Mouse (Mus musculus) liver, postnatal 0 days (tissue): Measurements from ENCODE around the gene Saa3. TPM values are rescaled to one million over a fixed set of nuclear protein-coding genes. Genes with fewer than 3 reads are reported as not detected.

Source experiments
- ATAC-seq: fragments of 200-750 bp; cut with Nextera tagmentation; 2 replicates; pipeline ENCODE4 v1.8.0; 2017; ENCODE audit warnings: mild to moderate bottlenecking, moderate library complexity
- DNase-seq: peaks from one replicate; pipeline ENCODE4 v3.0.0-alpha.2; 2016
- H3K27ac ChIP-seq: fragments of 300-500 bp; sonication (generic); 2 replicates; pipeline ENCODE4 v1.5.1; 2014; ENCODE audit warnings: antibody characterized with exemption, moderate library complexity, mild to moderate bottlenecking, low read depth
- H3K27me3 ChIP-seq: fragments of 300-500 bp; sonication (generic); 2 replicates; pipeline ENCODE4 v1.6.1; 2014; ENCODE audit warnings: low read length, control low read depth, mixed read lengths; ENCODE audit not compliant: insufficient read depth
- H3K36me3 ChIP-seq: fragments of 300-500 bp; sonication (generic); replicated peaks from 2 replicates; pipeline ENCODE4 v1.6.1; 2014; ENCODE audit warnings: mild to moderate bottlenecking, control low read depth, low read length, moderate library complexity, mixed read lengths; ENCODE audit not compliant: insufficient read depth
- H3K4me1 ChIP-seq: fragments of 300-500 bp; sonication (generic); 2 replicates; pipeline ENCODE4 v1.6.1; 2014; ENCODE audit warnings: antibody characterized with exemption, mild to moderate bottlenecking, control low read depth; ENCODE audit not compliant: insufficient read depth
- H3K4me2 ChIP-seq: fragments of 300-500 bp; sonication (generic); 2 replicates; pipeline ENCODE4 v1.6.1; 2014; ENCODE audit warnings: low read depth, mild to moderate bottlenecking, low read length, moderate library complexity, mixed read lengths
- H3K4me3 ChIP-seq: fragments of 300-500 bp; sonication (generic); 2 replicates; pipeline ENCODE4 v1.5.1; 2014; ENCODE audit warnings: low read depth, low read length
- H3K9ac ChIP-seq: fragments of 300-500 bp; sonication (generic); replicated peaks from 2 replicates; pipeline ENCODE4 v1.6.1; 2014; ENCODE audit warnings: mild to moderate bottlenecking, moderate library complexity
- H3K9me3 ChIP-seq: fragments of 300-500 bp; sonication (generic); 2 replicates; pipeline ENCODE4 v1.6.1; 2016; ENCODE audit warnings: mild to moderate bottlenecking, control low read depth, low read length, mixed read lengths
- CTCF ChIP-seq: sonication (generic); IDR thresholded peaks from 2 replicates; pipeline ENCODE4 v1.5.1; 2016; ENCODE audit warnings: antibody characterized with exemption, low read depth
- EP300 ChIP-seq: IDR thresholded peaks from 2 replicates; pipeline ENCODE4 v1.6.1; 2016; ENCODE audit warnings: antibody characterized with exemption, low read depth, mild to moderate bottlenecking
- WGBS: fragments of 180-500 bp; shearing (Covaris S2); extraction: QIAGEN DNeasy Blood & Tissue Kit; methylation state at CpG from one replicate; pipeline ENCODE4 v1.1.7; 2014; ENCODE audit not compliant: insufficient replicate concordance; 5-methylcytosine and 5-hydroxymethylcytosine counted together
- polyA plus RNA-seq: library from polyadenylated mRNA; unstranded; fragments of >200 nt; fragmentation: Nextera tagmentation; extraction: Ambion mirVana; gene quantifications from 2 replicates; pipeline ENCODE4 v1.2.1, GENCODE M21; 2015

Gene Saa3
- polyA plus RNA-seq = 5.4 and 11.9 TPM in 2 replicates

DNA sequence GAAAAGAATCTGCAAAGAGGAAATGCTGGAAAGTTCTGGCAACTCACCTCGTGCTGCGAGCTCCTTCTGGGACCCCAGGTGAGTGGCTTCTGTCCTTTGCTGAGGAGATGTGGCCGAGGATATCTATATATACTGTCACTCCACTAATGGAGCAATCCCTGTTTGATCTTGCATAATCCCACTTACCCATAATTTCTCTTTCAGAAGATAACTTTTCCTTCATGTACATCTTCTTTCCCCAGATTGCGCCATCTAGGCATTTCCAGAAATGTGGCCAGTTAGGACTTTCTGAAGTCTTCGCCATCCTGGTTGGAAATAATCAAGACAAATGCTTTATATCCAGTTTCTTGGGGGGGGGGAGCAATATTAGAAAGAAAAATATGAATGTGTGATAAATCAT is at the start of gene Saa3:
TSS of gene Saa3 (minus strand) at position 101 of the 400 bp plus-strand sequence.
- Histone ChIP-seq H3K9me3 (no peaks in the 10 kb centered on the region), H3K27me3 (no peaks in the 10 kb centered on the region), H3K9ac (no peak within 1 kb of the TSS), H3K4me3 (no peak within 1 kb of the TSS), H3K36me3 (no peaks in the 10 kb centered on the region), H3K27ac (no peak within 1 kb of the TSS), H3K4me1 (peaks cover 5% of the 10 kb centered on the region), H3K4me2 (no peak within 1 kb of the TSS)
- ATAC-seq (no peak), DNase-seq (no peak)
- 71% methylated on average over 5 of the region's 5 CpGs for WGBS
- no peak for TF ChIP-seq CTCF
- no peak for TF ChIP-seq EP300

DNA sequence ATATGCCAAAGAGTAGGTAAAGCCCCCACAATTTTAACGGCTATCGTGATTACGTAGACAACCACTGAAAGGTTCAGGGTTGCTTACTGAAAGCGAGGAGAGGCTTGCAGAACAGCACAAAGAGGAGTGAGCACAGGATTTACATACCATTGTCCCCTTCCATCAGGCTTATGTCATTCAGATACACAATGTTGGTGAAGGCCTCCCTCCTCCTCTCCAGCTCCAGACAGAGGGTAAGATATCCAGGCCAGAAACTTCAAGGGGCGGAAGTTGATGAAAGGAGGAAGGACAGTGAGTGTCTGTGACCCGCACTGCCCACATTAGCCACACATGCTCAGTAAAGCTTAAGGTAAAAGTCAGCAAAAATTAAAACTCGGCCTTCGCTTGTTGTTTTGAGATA is 49.2 kb upstream of the Saa3 start:
- Histone ChIP-seq H3K4me2 (no peak overlapping the region), H3K27me3 (no peaks in the 10 kb centered on the region), H3K27ac (no peak overlapping the region), H3K9ac (no peak overlapping the region), H3K9me3 (no peaks in the 10 kb centered on the region), H3K36me3 (peaks cover 47% of the 10 kb centered on the region), H3K4me1 (no peaks in the 10 kb centered on the region), H3K4me3 (no peak overlapping the region)
- no peak for TF ChIP-seq CTCF
- TF ChIP-seq EP300 = no peak
- ATAC-seq (no peak), DNase-seq (no peak)
- WGBS = 85% methylated on average over 8 of the region's 8 CpGs

- H3K9ac ChIP-seq = no peak overlapping the region
- no peak overlapping the region for H3K27ac ChIP-seq
- no peak overlapping the region for H3K4me2 ChIP-seq
- no peaks in the 10 kb centered on the region for H3K9me3 ChIP-seq
- ATAC-seq (no peak), DNase-seq (no peak)
- no peak overlapping the region for H3K4me3 ChIP-seq
- TF ChIP-seq EP300 = no peak
- TF ChIP-seq CTCF = no peak
- 84% methylated on average over 5 of the region's 5 CpGs for WGBS
- H3K36me3 ChIP-seq = peaks cover 35% of the 10 kb centered on the region
- no peaks in the 10 kb centered on the region for H3K27me3 ChIP-seq
- H3K4me1 ChIP-seq = no peaks in the 10 kb centered on the region
Measured at GRCm38 (mm10) chr7:46762601-46763000, 47.1 kb upstream of the Saa3 start.

DNA sequence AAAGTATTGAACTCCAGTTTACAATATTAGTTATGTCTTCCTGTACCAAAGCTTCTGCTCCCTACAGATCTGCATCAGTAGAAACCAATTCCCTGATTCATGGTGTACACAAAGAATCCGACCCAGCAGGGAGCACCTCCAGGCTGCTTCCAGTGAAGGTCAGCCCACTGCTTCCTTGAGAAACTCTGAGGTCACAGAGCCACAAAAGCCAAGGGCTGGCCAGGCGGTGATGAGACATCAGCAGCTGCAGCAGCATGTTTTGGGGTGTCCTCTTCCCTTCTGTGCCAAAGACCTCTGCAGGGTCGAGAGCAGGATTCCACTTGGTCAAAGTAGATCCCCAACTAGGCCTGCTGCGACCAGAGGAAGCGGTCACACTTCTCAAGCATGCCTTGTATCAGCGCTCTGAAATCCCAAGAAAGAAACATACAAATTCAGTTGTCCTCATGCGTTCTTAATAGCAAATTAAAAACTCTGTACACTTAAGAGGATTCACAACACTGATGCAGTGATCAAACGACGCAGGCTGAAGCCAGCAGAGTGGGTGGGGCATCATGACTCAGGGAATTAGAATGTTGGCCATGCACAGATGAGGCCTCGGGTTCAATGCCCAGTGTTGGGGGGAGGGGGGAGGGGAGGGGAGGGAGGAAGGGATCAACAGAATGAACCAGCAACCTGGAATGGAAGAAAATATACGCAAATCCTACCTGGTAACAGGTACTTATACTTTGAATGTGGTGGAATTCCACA is 45.7 kb upstream of the Saa3 start:
- Histone ChIP-seq H3K4me1 (no peaks in the 10 kb centered on the region), H3K27ac (no peak overlapping the region), H3K9ac (no peak overlapping the region), H3K4me3 (no peak overlapping the region), H3K4me2 (no peak overlapping the region), H3K36me3 (peaks cover 32% of the 10 kb centered on the region), H3K27me3 (no peaks in the 10 kb centered on the region), H3K9me3 (no peaks in the 10 kb centered on the region)
- no peak for TF ChIP-seq CTCF
- TF ChIP-seq EP300 = no peak
- ATAC-seq (no peak), DNase-seq (no peak)
- WGBS = 70% methylated on average over 11 of the region's 11 CpGs

DNA sequence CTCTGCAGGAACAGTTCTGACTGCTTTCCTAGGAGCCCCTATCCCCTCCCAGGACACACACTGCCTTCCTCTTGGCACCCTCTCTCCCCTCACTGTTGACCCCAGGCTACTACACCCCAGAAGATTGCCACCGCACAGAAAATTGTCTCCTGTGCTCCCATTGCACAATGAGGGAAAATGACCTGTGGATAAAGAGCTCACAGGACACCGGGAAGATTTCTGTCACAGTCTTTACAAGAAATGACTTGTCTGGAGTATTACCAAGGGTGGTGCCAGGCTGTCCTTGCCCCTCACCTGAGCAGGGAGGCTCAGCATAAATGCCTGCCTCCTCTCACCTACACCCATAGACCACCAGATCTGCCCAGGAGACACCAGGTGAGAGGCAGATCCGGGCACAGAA is 36.0 kb upstream of the Saa3 start, which contains the start of gene Saa2:
TSS of gene Saa2 (plus strand) at position 301 of the 400 bp plus-strand sequence.
- no peak within 1 kb of the TSS for H3K4me2 ChIP-seq
- H3K9ac ChIP-seq = no peak within 1 kb of the TSS
- TF ChIP-seq EP300 = no peak
- no peak for TF ChIP-seq CTCF
- no peaks in the 10 kb centered on the region for H3K36me3 ChIP-seq
- no peak within 1 kb of the TSS for H3K4me3 ChIP-seq
- DNase-seq (no peak), ATAC-seq (no peak)
- no peaks in the 10 kb centered on the region for H3K27me3 ChIP-seq
- H3K9me3 ChIP-seq = no peaks in the 10 kb centered on the region
- H3K27ac ChIP-seq = no peak within 1 kb of the TSS
- 42% methylated on average over 3 of the region's 3 CpGs for WGBS
- no peaks in the 10 kb centered on the region for H3K4me1 ChIP-seq

DNA sequence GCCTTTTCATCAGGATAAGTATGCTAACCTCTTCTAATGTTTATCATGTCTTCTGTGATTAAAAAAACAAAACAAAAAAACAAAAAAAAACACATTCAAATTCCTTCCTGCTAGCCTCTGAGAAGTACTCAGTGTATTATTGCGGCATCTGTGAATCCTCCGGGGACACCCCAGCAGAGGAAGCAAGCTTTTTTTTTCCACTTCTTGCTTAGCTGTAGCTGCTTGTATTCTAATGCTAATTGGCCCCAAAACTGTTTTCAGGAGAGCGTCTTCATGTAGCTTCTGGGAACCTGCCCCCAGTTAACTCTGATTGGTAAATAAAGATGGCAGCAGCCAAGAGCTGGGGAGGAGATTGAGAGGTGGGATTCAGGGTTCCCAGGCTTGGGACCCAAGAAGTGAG is 33.0 kb upstream of the Saa3 start:
- Histone ChIP-seq H3K4me2 (no peak overlapping the region), H3K27ac (no peak overlapping the region), H3K27me3 (no peaks in the 10 kb centered on the region), H3K36me3 (no peaks in the 10 kb centered on the region), H3K9me3 (no peaks in the 10 kb centered on the region), H3K4me3 (no peak overlapping the region), H3K9ac (no peak overlapping the region), H3K4me1 (no peaks in the 10 kb centered on the region)
- no peak for ATAC-seq
- no peak for DNase-seq
- 60% methylated on average over 3 of the region's 3 CpGs for WGBS
- TF ChIP-seq EP300 = no peak
- no peak for TF ChIP-seq CTCF
